ENCODE assay signal across 9 mouse cellular contexts in the genomic region with DNA sequence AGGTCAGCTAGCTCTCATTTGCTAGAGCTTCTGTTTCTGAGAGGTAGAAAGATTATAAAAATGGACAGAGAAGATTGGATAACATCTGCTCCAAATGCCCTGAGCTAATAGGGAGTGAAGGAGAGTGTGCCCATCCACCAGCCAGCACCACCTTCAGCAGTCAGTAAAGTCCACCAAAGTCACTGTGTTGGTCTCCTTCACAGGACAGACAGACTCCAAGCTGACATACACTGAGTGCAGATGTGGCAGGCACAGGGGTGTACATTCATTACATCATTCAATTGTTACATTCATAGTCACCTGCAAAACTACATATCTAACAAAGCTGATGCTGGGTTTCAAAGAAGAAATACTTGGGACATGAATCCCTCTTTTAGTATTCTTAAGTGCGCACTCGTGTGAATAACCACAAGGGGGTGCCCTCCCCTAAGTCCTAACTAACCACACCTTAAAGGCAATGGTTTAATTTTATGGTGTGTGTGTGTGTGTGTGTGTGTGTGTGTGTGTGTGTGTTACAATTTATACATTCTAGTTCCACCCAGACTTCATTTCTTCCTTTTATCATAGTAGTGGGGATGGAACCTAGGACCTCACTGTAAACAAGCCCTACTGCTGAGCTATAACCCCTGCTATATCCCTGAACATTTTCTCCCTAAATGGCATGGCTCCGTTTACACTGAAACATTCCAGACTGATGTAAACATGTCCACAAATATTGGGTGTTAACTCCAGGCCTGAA.
DNase-seq lines count a peak whose midpoint lies in the region; ATAC-seq and TF ChIP-seq lines count a peak whose summit lies in the region.
"Had no signal": no experiment of that assay in that cellular context is flagged by ENCODE, and none has a peak within 500 bp of the region (broad histone marks: within the 10 kb centered on the region; RNA-seq: fewer than 3 reads in every experiment).

No protein-coding gene starts in this region.

- TF ChIP-seq CTCF in Patski (IDR thresholded peaks at IDR 0.05) = peak; percentile 64

- H3K9me3 ChIP-seq in forebrain, embryonic 11.5 days (ENCODE audit: control insufficient read depth, low read length) = no peaks in the 10 kb centered on the region
- H3K9me3 ChIP-seq in hindbrain, embryonic 15.5 days = no peaks in the 10 kb centered on the region
- no peaks in the 10 kb centered on the region for H3K9me3 ChIP-seq in midbrain, embryonic 12.5 days

- H3K27me3 ChIP-seq in Patski = no peaks in the 10 kb centered on the region
- no peaks in the 10 kb centered on the region for H3K27me3 ChIP-seq in forebrain, embryonic 11.5 days (ENCODE audit: control insufficient read depth, insufficient read depth, low read length)
- H3K27me3 ChIP-seq in hindbrain, embryonic 15.5 days = no peaks in the 10 kb centered on the region
- H3K27me3 ChIP-seq in midbrain, embryonic 12.5 days = no peaks in the 10 kb centered on the region
- H3K27me3 ChIP-seq: megakaryocyte, embryonic 14.5 days had no signal

- no peaks in the 10 kb centered on the region for H3K36me3 ChIP-seq in forebrain, embryonic 11.5 days (ENCODE audit: control insufficient read depth, insufficient read depth, low read length)
- no peaks in the 10 kb centered on the region for H3K36me3 ChIP-seq in hindbrain, embryonic 15.5 days
- H3K36me3 ChIP-seq in midbrain, embryonic 12.5 days = no peaks in the 10 kb centered on the region

- CTCF ChIA-PET in Patski (lab: Charles Lee) = interaction anchor here (0.8 to 2.3 kb wide), 10 partner anchors 10 to 339 kb away, joined by 3 to 14 read pairs (median 4); no protein-coding TSS in a partner anchor

- intact Hi-C loops in left cerebral cortex, postnatal 10 days (cut with DNase I) = loop anchor here (5.0 kb wide), 2 partner anchors 224 to 324 kb away; a partner anchor contains a TSS

- H3K4me3 ChIP-seq in forebrain, embryonic 11.5 days (ENCODE audit: low read depth, low read length) = no peak overlapping the region
- H3K4me3 ChIP-seq in hindbrain, embryonic 15.5 days = no peak overlapping the region
- no peak overlapping the region for H3K4me3 ChIP-seq in midbrain, embryonic 12.5 days
- H3K4me3 ChIP-seq: megakaryocyte, embryonic 14.5 days had no signal

- in situ Hi-C loops in Patski (cut with MboI; ENCODE audit: low pct_unique_long_range_greater_than_20kb) = no loop called here

- ATAC-seq in Patski = peak; percentile 57
- ATAC-seq in forebrain, embryonic 11.5 days (replicated peaks; ENCODE audit: low FRiP score) = peak; percentile 83
- ATAC-seq in hindbrain, embryonic 15.5 days (ENCODE audit: low FRiP score, low read depth) = peak; percentile 45
- peak; percentile 76 for ATAC-seq in midbrain, embryonic 12.5 days (ENCODE audit: low FRiP score, low read depth)

- H3K4me2 ChIP-seq in forebrain, embryonic 11.5 days (ENCODE audit: low read depth, low read length, severe bottlenecking) = no peak overlapping the region
- H3K4me2 ChIP-seq in hindbrain, embryonic 15.5 days = no peak overlapping the region
- H3K4me2 ChIP-seq in midbrain, embryonic 12.5 days (replicated peaks) = no peak overlapping the region

- no peak overlapping the region for H3K9ac ChIP-seq in forebrain, embryonic 11.5 days (ENCODE audit: low read length)
- H3K9ac ChIP-seq in hindbrain, embryonic 15.5 days = no peak overlapping the region
- no peak overlapping the region for H3K9ac ChIP-seq in midbrain, embryonic 12.5 days (replicated peaks)

- POLR2A ChIA-PET in Patski (lab: Charles Lee) = interaction anchor here (0.6 kb wide), 1 partner anchor 211 kb away, joined by 3 read pairs; no protein-coding TSS in a partner anchor

- no peaks in the 10 kb centered on the region for H3K4me1 ChIP-seq in forebrain, embryonic 11.5 days (replicated peaks; ENCODE audit: control insufficient read depth, insufficient read depth, low read length)
- H3K4me1 ChIP-seq in hindbrain, embryonic 15.5 days (replicated peaks) = no peaks in the 10 kb centered on the region
- H3K4me1 ChIP-seq in midbrain, embryonic 12.5 days = no peaks in the 10 kb centered on the region
- H3K4me1 ChIP-seq: megakaryocyte, embryonic 14.5 days had no signal

- peak; percentile 63 to 72 for DNase-seq in cerebellum, postnatal 14 days
- DNase-seq in cerebellum, adult 8-10 months = no peak
- no peak for DNase-seq in Patski (ENCODE audit: low read depth, low spot score)
- peak; percentile 59 for DNase-seq in forebrain, embryonic 11.5 days (ENCODE audit: low spot score)
- peak; percentile 30 to 42 for DNase-seq in left cerebral cortex, postnatal 10 days (ENCODE audit: extremely low spot score in 1 of 2, low spot score in 2 of 2)
- peak; percentile 3 for DNase-seq in testis, postnatal 14 days (ENCODE audit: low spot score)

- no peak overlapping the region for H3K27ac ChIP-seq in forebrain, embryonic 11.5 days (ENCODE audit: low read depth, low read length)
- H3K27ac ChIP-seq in hindbrain, embryonic 15.5 days (replicated peaks) = no peak overlapping the region
- no peak overlapping the region for H3K27ac ChIP-seq in midbrain, embryonic 12.5 days (replicated peaks)

- 63% methylated on average over 3 of the region's 3 CpGs for WGBS in forebrain, embryonic 11.5 days
- WGBS in hindbrain, embryonic 15.5 days = 53% methylated on average over 3 of the region's 3 CpGs
- 66% methylated on average over 3 of the region's 3 CpGs for WGBS in midbrain, embryonic 12.5 days

Comparison
In these comparisons a context has a peak if more than half of its experiments do, and no peak if none do; other contexts are left out.
1. DNase-seq: peak in cerebellum, postnatal 14 days (2 of 2), forebrain, embryonic 11.5 days (single experiment), left cerebral cortex, postnatal 10 days (2 of 2) and testis, postnatal 14 days (single experiment); none in cerebellum, adult 8-10 months (single experiment) and Patski (single experiment).
2. Peak in every context shown above with its lines, with median percentiles within 50 percentile points of each other: ATAC-seq.